ENCODE assay signal across 17 mouse cellular contexts in genomic region chr2:170775577-170775976, GRCm38 (mm10).
"Had no signal": no experiment of that assay in that cellular context is flagged by ENCODE, and none has a peak within 500 bp of the region (broad histone marks: within the 10 kb centered on the region; RNA-seq: fewer than 3 reads in every experiment).

No protein-coding gene starts in this region.

- H3K4me3 ChIP-seq: layer of hippocampus, adult 2 months; limb, embryonic 10.5 days; limb, embryonic 13.5 days; liver, embryonic 12.5 days; liver, embryonic 15.5 days; lung, embryonic 15.5 days; midbrain, embryonic 15.5 days; myocyte had no signal

- ATAC-seq: liver, embryonic 12.5 days; midbrain, embryonic 15.5 days had no signal

- H3K36me3 ChIP-seq: limb, embryonic 10.5 days; limb, embryonic 13.5 days; liver, embryonic 12.5 days; liver, embryonic 15.5 days; lung, embryonic 15.5 days; midbrain, embryonic 15.5 days had no signal

- H3K4me2 ChIP-seq: limb, embryonic 13.5 days; liver, embryonic 12.5 days; liver, embryonic 15.5 days; lung, embryonic 15.5 days; midbrain, embryonic 15.5 days had no signal

- H3K4me1 ChIP-seq: liver, embryonic 12.5 days; liver, embryonic 15.5 days had no signal

- H3K27ac ChIP-seq: kidney, postnatal 0 days; layer of hippocampus, adult 2 months; limb, embryonic 10.5 days; limb, embryonic 13.5 days; liver, embryonic 12.5 days; liver, embryonic 15.5 days; lung, embryonic 15.5 days; midbrain, embryonic 15.5 days had no signal

- H3K9ac ChIP-seq: limb, embryonic 13.5 days; liver, embryonic 12.5 days; liver, embryonic 15.5 days; lung, embryonic 15.5 days; midbrain, embryonic 15.5 days had no signal

- H3K9me3 ChIP-seq: limb, embryonic 10.5 days; limb, embryonic 13.5 days; lung, embryonic 15.5 days; midbrain, embryonic 15.5 days had no signal

- DNase-seq: kidney, adult 2 months; kidney, postnatal 25 days; layer of hippocampus, adult 9-11 months; liver; lung, adult 18-20 months; lung, postnatal 10 days; lung, postnatal 36 days; thymus, postnatal 36 days had no signal

- H3K27me3 ChIP-seq: liver, embryonic 12.5 days; liver, embryonic 15.5 days; midbrain, embryonic 15.5 days had no signal
